Mouse (Mus musculus): ENCODE results near the gene Msi2.

GRCm38 (mm10) chr11:88572461-88572860 lies 145.9 kb downstream of the Msi2 start:
- TF ChIP-seq CTCF (IDR thresholded peaks at IDR 0.05; ENCODE audit: low read depth): no peak
- TF ChIP-seq EP300 (IDR thresholded peaks at IDR 0.05; ENCODE audit: low read depth): no peak
